Mouse (Mus musculus) kidney, adult 2 months (tissue): ENCODE measurements at regions not wholly inside any gene's neighbourhood (a gene's known extent, or its start where the extent isn't known, plus 50 kb on each side); places are given as distances from the start of the nearest gene placed in this dataset.

Source experiments
- DNase-seq: peaks from one replicate; pipeline ENCODE4 v3.0.0; 2021
- H3K27ac ChIP-seq: fragments of 200-500 bp; 2 replicates; pipeline ENCODE4 v1.5.1; 2012; ENCODE audit warnings: low read depth, low read length, control low read depth, inconsistent platforms; ENCODE audit not compliant: insufficient read depth
- H3K27me3 ChIP-seq: fragments of 200-500 bp; replicated peaks from 2 replicates; pipeline ENCODE4 v1.6.1; 2012; ENCODE audit warnings: mild to moderate bottlenecking, moderate library complexity, low read length, inconsistent platforms; ENCODE audit not compliant: control insufficient read depth, insufficient read depth
- H3K36me3 ChIP-seq: fragments of 200-500 bp; 2 replicates; pipeline ENCODE4 v1.6.1; 2012; ENCODE audit warnings: mild to moderate bottlenecking, moderate library complexity, low read length, inconsistent platforms; ENCODE audit not compliant: control insufficient read depth, insufficient read depth
- H3K4me1 ChIP-seq: fragments of 200-500 bp; 2 replicates; pipeline ENCODE4 v1.6.1; 2011; ENCODE audit warnings: low read length; ENCODE audit not compliant: control insufficient read depth, insufficient read depth
- H3K4me3 ChIP-seq: fragments of 200-500 bp; 2 replicates; pipeline ENCODE4 v1.5.1; 2011; ENCODE audit warnings: mild to moderate bottlenecking, low read depth, low read length, control low read depth; ENCODE audit not compliant: insufficient read depth
- CTCF ChIP-seq: fragments of 200-500 bp; conservative IDR thresholded peaks from 2 replicates; pipeline ENCODE4 v1.5.1; 2011; ENCODE audit warnings: low read depth, mild to moderate bottlenecking, control low read depth, low read length, moderate library complexity, mixed read lengths; ENCODE audit not compliant: insufficient read depth, insufficient read length
- POLR2A ChIP-seq: fragments of 200-500 bp; IDR thresholded peaks from one replicate; pipeline ENCODE4 v1.6.1; 2011; ENCODE audit warnings: low read depth, low read length, control low read depth
- whole genome bisulfite sequencing: fragments of 180-500 bp; shearing (Covaris S2); methylation state at CpG from one replicate; pipeline ENCODE4 v1.1.7; 2018; 5-methylcytosine and 5-hydroxymethylcytosine counted together

GRCm38 (mm10) chr3:38229686-38230085 is 255.0 kb downstream of the Ankrd50 start:
- DNase-seq: no peak
- TF ChIP-seq POLR2A (no peak), CTCF (no peak)
- no peaks in the 10 kb centered on the region for H3K4me1 ChIP-seq
- H3K36me3 ChIP-seq: no peaks in the 10 kb centered on the region
- no peak overlapping the region for H3K27ac ChIP-seq
- H3K27me3 ChIP-seq: no peaks in the 10 kb centered on the region
- no peak overlapping the region for H3K4me3 ChIP-seq
- WGBS: 70% methylated on average over 5 of the region's 5 CpGs

GRCm38 (mm10) chr3:38229051-38229450 is 255.6 kb downstream of the Ankrd50 start:
- no peaks in the 10 kb centered on the region for H3K4me1 ChIP-seq
- no peaks in the 10 kb centered on the region for H3K36me3 ChIP-seq
- H3K27ac ChIP-seq: no peak overlapping the region
- H3K27me3 ChIP-seq: no peaks in the 10 kb centered on the region
- TF ChIP-seq CTCF (no peak), POLR2A (no peak)
- no peak overlapping the region for H3K4me3 ChIP-seq
- DNase-seq: no peak
- 78% methylated on average over 10 of the region's 10 CpGs for WGBS

DNA sequence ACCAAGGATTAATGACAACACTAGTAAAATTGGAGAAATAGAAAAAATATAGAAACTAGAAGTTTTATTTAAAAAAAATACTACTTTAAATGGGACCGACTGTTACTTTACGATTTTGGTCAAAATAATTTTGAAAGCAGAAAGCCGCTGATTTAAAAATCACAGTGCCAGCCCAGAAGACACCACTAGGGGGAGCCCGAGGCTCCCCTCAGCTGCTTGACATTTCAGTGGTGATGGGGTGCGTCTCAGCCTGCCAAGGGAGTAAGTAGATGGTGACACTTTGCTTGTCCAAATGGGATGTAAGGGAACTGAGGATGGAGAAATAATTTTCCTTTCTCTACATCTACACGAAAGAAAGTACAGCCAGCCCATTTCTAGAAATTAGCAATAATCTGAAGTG is 257.0 kb downstream of the Ankrd50 start:
- peak; percentile 66 for DNase-seq
- Histone ChIP-seq H3K27ac (no peak overlapping the region), H3K27me3 (no peaks in the 10 kb centered on the region), H3K4me1 (no peaks in the 10 kb centered on the region), H3K4me3 (no peak overlapping the region), H3K36me3 (no peaks in the 10 kb centered on the region)
- TF ChIP-seq CTCF (peak; percentile 78), POLR2A (no peak)
- WGBS: 10% methylated on average over 6 of the region's 6 CpGs

DNA sequence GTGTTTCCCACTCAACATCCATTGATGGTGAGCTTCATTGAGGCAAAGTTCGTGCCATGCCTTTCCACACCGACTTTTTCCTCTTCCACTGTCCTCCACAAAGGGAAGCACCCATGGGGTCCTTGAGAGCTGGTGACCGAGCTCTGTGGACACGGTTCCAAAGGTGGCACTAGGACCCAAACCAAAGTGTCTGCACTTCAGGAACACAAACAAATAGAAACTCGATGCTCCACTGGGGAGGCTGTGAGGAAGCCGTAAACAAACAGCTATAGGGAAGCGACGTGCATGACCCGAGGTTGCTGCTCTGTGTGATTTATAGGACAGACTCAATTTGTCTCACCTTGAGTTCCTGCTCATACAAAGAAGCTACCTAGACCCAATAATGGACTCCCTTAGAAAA is 257.5 kb downstream of the Ankrd50 start:
- no peak overlapping the region for H3K4me3 ChIP-seq
- H3K27me3 ChIP-seq: no peaks in the 10 kb centered on the region
- WGBS: 56% methylated on average over 9 of the region's 9 CpGs
- TF ChIP-seq POLR2A (no peak), CTCF (no peak)
- no peak overlapping the region for H3K27ac ChIP-seq
- H3K36me3 ChIP-seq: no peaks in the 10 kb centered on the region
- no peaks in the 10 kb centered on the region for H3K4me1 ChIP-seq
- DNase-seq: no peak

GRCm38 (mm10) chr3:38226147-38226546 is 258.5 kb downstream of the Ankrd50 start:
- H3K27me3 ChIP-seq: no peaks in the 10 kb centered on the region
- no peak overlapping the region for H3K27ac ChIP-seq
- WGBS: 82% methylated on average over 2 of the region's 2 CpGs

DNA sequence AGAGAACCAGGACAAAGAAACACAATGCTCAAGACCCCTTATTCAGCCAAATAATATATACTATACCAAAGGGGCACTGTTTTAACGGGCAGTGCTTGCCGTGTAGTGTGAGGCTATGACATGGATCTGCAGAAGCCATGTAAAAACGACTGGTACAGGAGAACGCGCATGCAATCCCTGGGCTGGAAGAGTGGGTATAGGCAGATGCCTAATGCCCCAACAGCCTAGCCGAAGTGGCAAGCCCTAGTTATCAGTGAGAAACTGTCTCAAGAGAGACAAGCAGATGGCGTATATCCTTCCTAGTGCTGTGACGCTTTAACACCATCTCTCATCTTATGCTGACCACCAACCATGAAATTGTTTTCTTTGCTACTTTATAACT is 262.8 kb downstream of the Ankrd50 start:
- TF ChIP-seq CTCF (no peak), POLR2A (no peak)
- WGBS: 83% methylated on average over 8 of the region's 8 CpGs
- no peaks in the 10 kb centered on the region for H3K27me3 ChIP-seq

More at GRCm38 (mm10) chr3:38226147-38226546, 258.5 kb downstream of the Ankrd50 start:
- H3K4me1 ChIP-seq: no peaks in the 10 kb centered on the region
- H3K36me3 ChIP-seq: no peaks in the 10 kb centered on the region
- H3K4me3 ChIP-seq: no peak overlapping the region
- TF ChIP-seq CTCF: no peak
- DNase-seq: no peak

DNA sequence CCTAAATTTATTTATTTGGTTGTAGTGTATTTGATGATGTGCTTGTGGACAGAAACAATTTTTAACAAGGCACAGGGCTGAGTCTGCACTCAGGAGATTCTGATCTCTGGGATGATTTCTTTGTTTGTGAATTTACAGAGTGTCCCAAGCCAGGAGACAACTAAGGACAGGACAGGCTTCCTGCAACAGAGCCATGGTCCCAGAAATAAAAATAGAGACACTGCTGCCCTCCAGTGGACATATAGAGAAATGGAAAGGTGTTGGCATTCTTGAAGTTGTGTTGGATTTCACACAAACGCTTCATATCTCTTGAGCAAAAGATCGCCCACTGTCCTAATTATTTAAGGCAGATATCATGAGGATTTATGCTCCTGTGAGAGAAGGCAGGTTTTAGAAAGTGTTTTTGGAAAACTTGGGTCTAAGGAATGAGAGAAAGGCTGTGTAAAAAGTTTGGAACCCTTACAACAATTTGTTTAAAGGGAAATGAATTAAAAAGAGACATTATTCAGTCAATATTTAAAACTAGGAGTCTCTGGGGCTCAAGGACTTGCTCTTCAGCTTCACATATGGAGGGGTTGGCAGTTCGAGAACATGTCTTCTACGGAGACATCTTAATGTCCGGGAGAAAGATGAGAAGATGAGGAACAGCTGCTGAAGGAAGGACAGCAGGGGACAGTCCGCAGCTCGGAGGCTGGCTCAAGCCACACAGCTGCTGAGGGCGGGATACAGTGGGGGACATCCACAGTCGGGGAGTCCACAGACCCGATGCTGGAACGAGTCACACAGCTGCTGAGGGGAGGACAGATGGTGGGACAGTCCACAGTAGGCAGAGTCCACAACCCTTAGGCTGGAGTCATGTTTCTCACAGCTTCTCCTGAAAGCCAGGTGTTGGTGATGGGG is 263.5 kb downstream of the Ankrd50 start:
- 15% methylated on average over 11 of the region's 11 CpGs for WGBS
- H3K4me3 ChIP-seq: no peak overlapping the region
- H3K27ac ChIP-seq: no peak overlapping the region
- no peaks in the 10 kb centered on the region for H3K27me3 ChIP-seq
- H3K36me3 ChIP-seq: no peaks in the 10 kb centered on the region
- H3K4me1 ChIP-seq: no peaks in the 10 kb centered on the region
- peak; percentile 75 for DNase-seq
- TF ChIP-seq POLR2A (no peak), CTCF (peak; percentile 52)

More for the DNA sequence above, 262.8 kb downstream of the Ankrd50 start:
- no peak overlapping the region for H3K4me3 ChIP-seq
- H3K4me1 ChIP-seq: no peaks in the 10 kb centered on the region
- DNase-seq: no peak
- H3K36me3 ChIP-seq: no peaks in the 10 kb centered on the region
- H3K27ac ChIP-seq: no peak overlapping the region

DNA sequence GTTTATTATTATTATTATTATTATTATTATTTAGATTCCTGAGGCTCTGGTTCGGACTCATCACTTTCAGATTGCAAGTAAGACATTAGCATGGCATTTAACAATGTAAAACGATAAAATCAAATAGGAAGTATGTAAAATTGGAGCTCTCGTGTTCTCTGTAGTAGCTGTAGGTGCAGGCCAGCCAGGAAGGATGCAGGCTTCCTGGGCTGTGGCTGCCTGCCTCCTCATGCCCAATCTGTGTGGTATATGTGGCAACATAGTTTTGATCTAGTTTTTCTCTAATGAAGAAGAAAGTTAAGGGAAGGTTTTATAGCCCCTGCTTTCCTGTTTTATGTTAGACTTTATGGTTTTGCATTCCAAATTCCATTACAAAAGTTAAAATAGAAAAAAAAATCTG is 275.6 kb downstream of the Ankrd50 start:
- H3K27me3 ChIP-seq: no peaks in the 10 kb centered on the region
- no peak for DNase-seq
- H3K4me1 ChIP-seq: no peaks in the 10 kb centered on the region
- no peak overlapping the region for H3K27ac ChIP-seq
- H3K4me3 ChIP-seq: no peak overlapping the region
- H3K36me3 ChIP-seq: no peaks in the 10 kb centered on the region
- 83% methylated on average over 3 of the region's 3 CpGs for WGBS
- TF ChIP-seq POLR2A (no peak), CTCF (no peak)
